Mouse (Mus musculus): ENCODE data around the gene Arhgef28. TPM values are rescaled to one million over a fixed set of nuclear protein-coding genes. Genes with fewer than 3 reads are reported as not detected.
"Not testable (repeated sequence)": the region's sequence is repeated elsewhere in the genome, so short reads cannot be mapped to it uniquely, and the experiment has no call there.

Arhgef28 gene
- polyA plus RNA-seq, 1 experiment from 2014 or later: 10.8 TPM

DNA sequence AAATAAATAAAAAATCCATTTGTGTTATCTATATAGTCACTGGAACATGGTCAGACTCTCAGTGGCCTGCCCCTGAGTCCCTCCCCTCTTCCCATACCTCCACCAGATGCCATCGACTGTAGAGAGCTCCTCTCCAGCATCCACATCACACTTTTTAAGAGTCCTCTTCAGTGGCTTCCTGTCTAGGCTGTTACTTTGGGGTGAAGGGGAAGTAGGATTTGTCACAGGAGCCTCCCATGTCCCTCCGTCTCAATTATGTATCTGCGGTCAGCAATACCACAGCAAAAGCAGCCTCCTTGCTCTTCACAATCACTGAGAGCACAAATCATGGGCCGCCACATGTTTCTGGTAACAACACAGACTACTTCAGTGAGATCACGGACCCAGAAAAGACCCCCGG lies 135.8 kb downstream of the Arhgef28 start:
- Histone ChIP-seq H3K9me3 (ENCODE audit: control insufficient read depth, low read length) (no peaks in the 10 kb centered on the region), H3K36me3 (ENCODE audit: control insufficient read depth, insufficient read depth, low read length) (no peaks in the 10 kb centered on the region), H3K4me2 (ENCODE audit: low read length) (no peak overlapping the region), H3K4me1 (ENCODE audit: control insufficient read depth in 2 of 2, insufficient read depth in 2 of 2, low read length in 2 of 2) (peaks cover 0 to 5% of the 10 kb centered on the region in 2 experiments; a peak in 2 of 4 replicates), H3K4me3 (ENCODE audit: control insufficient read depth in 1 of 2, insufficient read depth in 1 of 2, low read depth in 1 of 2, low read length in 2 of 2) (no peak overlapping the region), H3K27me3 (ENCODE audit: control insufficient read depth, insufficient read depth, low read length) (no peaks in the 10 kb centered on the region), H3K27ac (replicated peaks in 1 of 2; ENCODE audit: control insufficient read depth in 1 of 2, insufficient read depth in 1 of 2, low read depth in 2 of 2, low read length in 2 of 2) (no peak overlapping the region), H3K9ac (ENCODE audit: low read length) (no peak overlapping the region)
- ATAC-seq (ENCODE audit: insufficient number of reproducible peaks, insufficient read depth, low FRiP score, low read depth): no peak
- WGBS: 82% methylated on average over 6 of the region's 6 CpGs

DNA sequence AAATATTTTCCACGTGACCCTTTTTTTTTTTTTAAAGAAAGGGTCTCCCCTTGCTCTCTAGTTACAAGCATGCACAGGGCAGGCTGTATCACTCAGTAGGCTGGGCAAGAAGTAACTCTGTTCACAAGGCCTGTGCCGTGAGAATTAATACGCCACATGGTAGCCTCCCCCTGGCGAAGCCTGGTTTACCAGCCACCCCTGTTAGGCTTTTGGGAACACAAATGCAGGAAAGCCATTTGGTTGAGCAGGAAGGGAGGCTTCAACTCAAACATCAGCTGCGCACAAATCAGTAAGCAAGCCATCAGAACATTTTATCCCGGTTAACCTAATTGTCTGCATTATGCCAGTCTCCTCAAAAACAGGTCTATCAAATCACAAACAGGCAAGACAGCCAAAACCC lies 136.6 kb downstream of the Arhgef28 start:
- Histone ChIP-seq H3K27me3 (ENCODE audit: control insufficient read depth, insufficient read depth, low read length) (no peaks in the 10 kb centered on the region), H3K9ac (ENCODE audit: low read length) (no peak overlapping the region), H3K4me3 (ENCODE audit: control insufficient read depth in 1 of 2, insufficient read depth in 1 of 2, low read depth in 1 of 2, low read length in 2 of 2) (no peak overlapping the region), H3K9me3 (ENCODE audit: control insufficient read depth, low read length) (no peaks in the 10 kb centered on the region), H3K4me1 (ENCODE audit: control insufficient read depth in 2 of 2, insufficient read depth in 2 of 2, low read length in 2 of 2) (peaks cover 0 to 5% of the 10 kb centered on the region in 2 experiments; a peak in 2 of 4 replicates), H3K36me3 (ENCODE audit: control insufficient read depth, insufficient read depth, low read length) (no peaks in the 10 kb centered on the region), H3K27ac (replicated peaks in 1 of 2; ENCODE audit: control insufficient read depth in 1 of 2, insufficient read depth in 1 of 2, low read depth in 2 of 2, low read length in 2 of 2) (no peak overlapping the region), H3K4me2 (ENCODE audit: low read length) (no peak overlapping the region)
- 87% methylated on average over 6 of the region's 6 CpGs for WGBS
- no peak for ATAC-seq (ENCODE audit: insufficient number of reproducible peaks, insufficient read depth, low FRiP score, low read depth)

DNA sequence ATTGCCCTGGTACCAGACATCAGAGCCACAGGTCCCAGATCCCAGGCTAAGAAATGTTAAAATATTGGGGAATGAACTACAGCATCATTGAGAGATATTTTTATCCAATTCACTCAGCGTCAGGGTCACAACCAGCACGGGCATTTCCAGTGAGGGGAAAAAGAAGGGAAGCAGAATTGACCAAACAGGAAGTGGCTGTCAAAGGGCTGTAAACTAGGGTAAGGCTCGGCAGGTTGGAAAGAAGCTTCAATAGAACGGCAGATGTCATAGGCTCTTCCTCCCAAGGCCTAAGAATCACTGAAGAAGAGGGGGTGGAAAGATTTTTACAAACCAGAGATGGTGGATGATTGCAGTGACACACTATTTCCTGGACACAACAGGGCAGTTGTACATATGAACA lies 143.4 kb downstream of the Arhgef28 start:
- no peak overlapping the region for H3K4me2 ChIP-seq (ENCODE audit: low read length)
- no peaks in the 10 kb centered on the region for H3K36me3 ChIP-seq (ENCODE audit: control insufficient read depth, insufficient read depth, low read length)
- no peak for ATAC-seq (ENCODE audit: insufficient number of reproducible peaks, insufficient read depth, low FRiP score, low read depth)
- no peak overlapping the region for H3K4me3 ChIP-seq (ENCODE audit: control insufficient read depth in 1 of 2, insufficient read depth in 1 of 2, low read depth in 1 of 2, low read length in 2 of 2)
- no peaks in the 10 kb centered on the region for H3K27me3 ChIP-seq (ENCODE audit: control insufficient read depth, insufficient read depth, low read length)
- no peak overlapping the region for H3K27ac ChIP-seq (replicated peaks in 1 of 2; ENCODE audit: control insufficient read depth in 1 of 2, insufficient read depth in 1 of 2, low read depth in 2 of 2, low read length in 2 of 2)
- peaks cover 0 to 5% of the 10 kb centered on the region in 2 experiments; a peak in 2 of 4 replicates for H3K4me1 ChIP-seq (ENCODE audit: control insufficient read depth in 2 of 2, insufficient read depth in 2 of 2, low read length in 2 of 2)
- H3K9me3 ChIP-seq (ENCODE audit: control insufficient read depth, low read length): no peaks in the 10 kb centered on the region
- WGBS: 55% methylated on average over 4 of the region's 4 CpGs
- no peak overlapping the region for H3K9ac ChIP-seq (ENCODE audit: low read length)

DNA sequence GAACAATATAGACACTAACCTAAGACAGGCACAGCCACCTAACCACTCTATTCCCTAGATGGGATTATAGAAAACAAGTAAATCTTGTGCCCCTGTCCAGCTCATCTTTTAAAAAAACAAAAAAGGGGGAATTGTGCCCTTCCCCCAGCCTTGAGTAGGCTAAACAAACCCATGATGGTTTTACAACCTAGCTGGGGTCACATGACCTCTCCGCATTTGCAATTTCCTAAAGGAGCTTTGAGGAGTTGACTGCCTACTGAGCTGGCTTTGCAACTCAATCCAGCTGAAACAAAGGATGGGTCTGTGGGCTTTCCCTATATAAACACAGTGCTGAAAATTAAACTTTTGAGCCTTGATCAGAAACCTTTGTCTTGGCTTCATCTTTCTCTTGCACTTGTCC lies 146.1 kb downstream of the Arhgef28 start:
- not testable (repeated sequence) for H3K27me3 ChIP-seq (ENCODE audit: control insufficient read depth, insufficient read depth, low read length); H3K9me3 ChIP-seq (ENCODE audit: control insufficient read depth, low read length); H3K9ac ChIP-seq (ENCODE audit: low read length); H3K4me2 ChIP-seq (ENCODE audit: low read length); H3K4me3 ChIP-seq (ENCODE audit: control insufficient read depth in 1 of 2, insufficient read depth in 1 of 2, low read depth in 1 of 2, low read length in 2 of 2); H3K36me3 ChIP-seq (ENCODE audit: control insufficient read depth, insufficient read depth, low read length); ATAC-seq (ENCODE audit: insufficient number of reproducible peaks, insufficient read depth, low FRiP score, low read depth); H3K27ac ChIP-seq (replicated peaks in 1 of 2; ENCODE audit: control insufficient read depth in 1 of 2, insufficient read depth in 1 of 2, low read depth in 2 of 2, low read length in 2 of 2); H3K4me1 ChIP-seq (ENCODE audit: control insufficient read depth in 2 of 2, insufficient read depth in 2 of 2, low read length in 2 of 2)
- WGBS: 85% methylated on average over 1 of the region's 1 CpGs

DNA sequence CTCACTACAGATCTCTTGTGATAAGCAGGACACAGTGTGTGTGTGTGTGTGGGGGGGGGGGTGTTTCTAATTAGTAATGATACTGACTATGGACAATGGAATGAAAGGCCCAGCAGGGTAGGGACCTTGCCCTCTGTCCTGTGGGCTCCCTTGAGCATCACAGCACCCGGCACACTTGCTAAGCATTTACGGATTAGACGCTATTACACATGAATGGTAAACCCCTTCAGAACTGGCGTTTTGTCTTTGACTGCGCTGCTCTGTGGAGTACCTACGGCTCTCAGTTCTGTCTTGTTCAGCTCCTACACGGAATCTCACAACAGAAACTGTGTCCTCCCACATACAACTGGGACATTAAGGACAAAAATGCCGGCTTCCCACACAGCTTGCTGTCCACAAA lies 151.0 kb downstream of the Arhgef28 start:
- Histone ChIP-seq H3K36me3 (ENCODE audit: control insufficient read depth, insufficient read depth, low read length) (no peaks in the 10 kb centered on the region), H3K4me3 (ENCODE audit: control insufficient read depth in 1 of 2, insufficient read depth in 1 of 2, low read depth in 1 of 2, low read length in 2 of 2) (no peak overlapping the region), H3K9me3 (ENCODE audit: control insufficient read depth, low read length) (peaks cover 2% of the 10 kb centered on the region; the same call in 1 of the 2 replicates), H3K27ac (replicated peaks in 1 of 2; ENCODE audit: control insufficient read depth in 1 of 2, insufficient read depth in 1 of 2, low read depth in 2 of 2, low read length in 2 of 2) (no peak overlapping the region), H3K9ac (ENCODE audit: low read length) (no peak overlapping the region), H3K27me3 (ENCODE audit: control insufficient read depth, insufficient read depth, low read length) (no peaks in the 10 kb centered on the region), H3K4me2 (ENCODE audit: low read length) (no peak overlapping the region), H3K4me1 (ENCODE audit: control insufficient read depth in 2 of 2, insufficient read depth in 2 of 2, low read length in 2 of 2) (no peaks in the 10 kb centered on the region)
- no peak for ATAC-seq (ENCODE audit: insufficient number of reproducible peaks, insufficient read depth, low FRiP score, low read depth)
- WGBS: 89% methylated on average over 8 of the region's 8 CpGs

DNA sequence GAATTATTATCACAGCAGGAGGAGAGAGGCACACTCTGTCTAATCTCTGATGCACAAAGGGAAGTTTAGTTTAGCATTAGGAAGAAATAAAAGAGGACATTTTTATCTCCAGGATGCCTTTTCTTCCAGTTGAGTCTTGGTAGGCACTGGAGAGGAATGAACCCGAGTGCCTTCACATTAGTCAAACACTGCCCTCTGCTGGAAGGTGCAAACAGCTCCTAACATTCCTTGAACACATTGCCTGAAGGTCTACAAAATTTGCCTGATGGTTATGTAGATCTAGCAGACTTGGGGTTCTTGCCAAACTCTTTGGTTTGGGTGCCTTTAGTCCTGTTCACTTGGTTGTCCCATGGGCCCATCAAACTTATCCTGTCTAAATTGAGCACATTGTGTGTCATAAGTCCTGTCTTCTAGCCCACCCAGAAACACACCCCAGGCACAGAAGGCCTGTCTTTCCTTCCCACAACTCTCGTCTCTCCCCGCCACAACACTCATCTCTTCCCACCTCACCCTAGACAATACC lies 165.6 kb downstream of the Arhgef28 start:
- no peak overlapping the region for H3K9ac ChIP-seq (ENCODE audit: low read length)
- H3K4me2 ChIP-seq (ENCODE audit: low read length): no peak overlapping the region
- no peak overlapping the region for H3K27ac ChIP-seq (replicated peaks in 1 of 2; ENCODE audit: control insufficient read depth in 1 of 2, insufficient read depth in 1 of 2, low read depth in 2 of 2, low read length in 2 of 2)
- no peaks in the 10 kb centered on the region for H3K27me3 ChIP-seq (ENCODE audit: control insufficient read depth, insufficient read depth, low read length)
- H3K4me3 ChIP-seq (ENCODE audit: control insufficient read depth in 1 of 2, insufficient read depth in 1 of 2, low read depth in 1 of 2, low read length in 2 of 2): no peak overlapping the region
- H3K4me1 ChIP-seq (ENCODE audit: control insufficient read depth in 2 of 2, insufficient read depth in 2 of 2, low read length in 2 of 2): no peaks in the 10 kb centered on the region
- no peak for ATAC-seq (ENCODE audit: insufficient number of reproducible peaks, insufficient read depth, low FRiP score, low read depth)
- WGBS: 56% methylated on average over 3 of the region's 3 CpGs
- no peaks in the 10 kb centered on the region for H3K9me3 ChIP-seq (ENCODE audit: control insufficient read depth, low read length)
- no peaks in the 10 kb centered on the region for H3K36me3 ChIP-seq (ENCODE audit: control insufficient read depth, insufficient read depth, low read length)

DNA sequence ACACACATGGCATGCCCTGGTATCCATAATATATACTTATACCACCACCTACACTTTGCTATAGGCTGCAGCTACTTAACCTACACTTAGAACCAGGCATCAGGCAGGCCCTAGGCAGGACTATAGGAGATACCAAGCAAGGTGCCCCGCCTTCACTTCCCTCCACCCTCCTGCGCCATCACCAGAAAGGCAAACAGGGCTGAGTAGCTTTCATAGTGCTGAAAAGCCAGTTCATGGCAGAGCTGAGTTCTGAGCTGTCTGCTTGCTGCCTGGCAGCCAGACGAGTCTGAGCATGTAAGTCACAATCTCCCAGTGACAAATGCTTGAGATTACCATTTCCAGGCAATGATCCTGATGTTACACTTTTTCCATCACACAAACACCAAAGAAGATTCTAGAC lies 167.5 kb downstream of the Arhgef28 start:
- H3K36me3 ChIP-seq (ENCODE audit: control insufficient read depth, insufficient read depth, low read length): no peaks in the 10 kb centered on the region
- H3K27me3 ChIP-seq (ENCODE audit: control insufficient read depth, insufficient read depth, low read length): no peaks in the 10 kb centered on the region
- no peak overlapping the region for H3K27ac ChIP-seq (replicated peaks in 1 of 2; ENCODE audit: control insufficient read depth in 1 of 2, insufficient read depth in 1 of 2, low read depth in 2 of 2, low read length in 2 of 2)
- H3K9ac ChIP-seq (ENCODE audit: low read length): no peak overlapping the region
- H3K4me3 ChIP-seq (ENCODE audit: control insufficient read depth in 1 of 2, insufficient read depth in 1 of 2, low read depth in 1 of 2, low read length in 2 of 2): no peak overlapping the region
- H3K4me1 ChIP-seq (ENCODE audit: control insufficient read depth in 2 of 2, insufficient read depth in 2 of 2, low read length in 2 of 2): no peaks in the 10 kb centered on the region
- H3K4me2 ChIP-seq (ENCODE audit: low read length): no peak overlapping the region
- no peak for ATAC-seq (ENCODE audit: insufficient number of reproducible peaks, insufficient read depth, low FRiP score, low read depth)
- no peaks in the 10 kb centered on the region for H3K9me3 ChIP-seq (ENCODE audit: control insufficient read depth, low read length)
- WGBS: 52% methylated on average over 3 of the region's 3 CpGs

DNA sequence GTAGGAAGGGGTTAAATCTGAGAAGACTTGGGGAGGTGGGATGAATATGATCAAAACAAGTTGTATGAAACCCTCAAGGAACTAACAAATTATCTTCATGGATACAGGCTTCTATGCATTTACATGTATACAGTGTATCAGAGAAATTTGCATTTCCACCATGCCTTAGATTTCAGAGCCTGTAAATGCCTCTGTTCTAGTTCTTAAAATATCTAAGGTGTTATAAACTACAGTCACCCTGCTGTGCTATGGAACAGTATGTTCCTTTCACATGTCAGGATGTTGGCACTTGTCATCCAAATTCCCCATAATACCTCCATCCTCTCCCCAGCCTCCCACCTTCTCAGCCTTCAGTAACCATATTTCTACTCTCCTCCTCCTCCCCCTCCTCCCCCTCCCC lies 168.5 kb downstream of the Arhgef28 start:
- no peak overlapping the region for H3K4me2 ChIP-seq (ENCODE audit: low read length)
- H3K36me3 ChIP-seq (ENCODE audit: control insufficient read depth, insufficient read depth, low read length): no peaks in the 10 kb centered on the region
- H3K27me3 ChIP-seq (ENCODE audit: control insufficient read depth, insufficient read depth, low read length): no peaks in the 10 kb centered on the region
- H3K4me1 ChIP-seq (ENCODE audit: control insufficient read depth in 2 of 2, insufficient read depth in 2 of 2, low read length in 2 of 2): no peaks in the 10 kb centered on the region
- H3K9ac ChIP-seq (ENCODE audit: low read length): no peak overlapping the region
- ATAC-seq (ENCODE audit: insufficient number of reproducible peaks, insufficient read depth, low FRiP score, low read depth): no peak
- H3K9me3 ChIP-seq (ENCODE audit: control insufficient read depth, low read length): no peaks in the 10 kb centered on the region
- H3K4me3 ChIP-seq (ENCODE audit: control insufficient read depth in 1 of 2, insufficient read depth in 1 of 2, low read depth in 1 of 2, low read length in 2 of 2): no peak overlapping the region
- no peak overlapping the region for H3K27ac ChIP-seq (replicated peaks in 1 of 2; ENCODE audit: control insufficient read depth in 1 of 2, insufficient read depth in 1 of 2, low read depth in 2 of 2, low read length in 2 of 2)
